Mouse (Mus musculus) layer of hippocampus, adult 18-20 months (tissue): ENCODE measurements at regions not wholly inside any gene's neighbourhood (a gene's known extent, or its start where the extent isn't known, plus 50 kb on each side); places are given as distances from the start of the nearest gene placed in this dataset.

Source experiments
- DNase-seq, 2 experiments: peaks; one replicate each; pipeline ENCODE4 v3.0.0; 2022; ENCODE audit warnings: low spot score in 2 of 2

GRCm38 (mm10) chr6:58752496-58752895, 78.8 kb upstream of the Herc3 start:
- no peak for DNase-seq

DNA sequence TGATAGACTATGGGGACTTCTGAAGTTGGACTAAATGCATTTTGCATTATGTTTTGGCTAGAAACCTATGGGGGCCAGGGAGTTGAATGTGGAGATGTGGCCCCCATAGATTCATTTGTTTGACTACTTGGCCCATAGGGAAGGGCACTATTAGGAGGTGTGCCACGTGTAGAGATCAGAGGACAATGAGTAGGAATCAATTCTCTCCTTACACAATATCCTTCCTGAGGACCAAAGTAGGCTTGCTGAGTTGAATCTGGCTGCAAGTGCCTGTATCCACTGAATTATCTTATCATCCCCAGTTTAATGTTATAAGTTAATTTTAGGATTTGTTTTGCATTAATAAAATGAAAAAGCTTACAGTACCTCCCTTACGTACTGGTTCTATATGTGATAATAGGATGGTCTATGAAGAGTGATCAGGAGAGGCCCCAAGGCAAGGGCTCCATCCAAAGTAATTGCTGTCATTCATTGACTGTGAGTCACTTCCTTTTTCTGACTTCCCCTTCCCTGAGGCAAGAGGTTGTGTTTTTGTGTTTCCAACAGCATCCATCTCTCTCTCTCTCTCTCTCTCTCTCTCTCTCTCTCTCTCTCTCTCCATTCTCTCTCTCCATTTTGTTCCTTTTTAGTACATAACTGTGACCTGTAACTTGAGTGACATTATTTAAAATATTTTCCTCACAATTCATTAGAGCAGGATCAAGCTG, 74.8 kb upstream of the Herc3 start:
- DNase-seq: no peak

- DNase-seq: no peak
Measured at GRCm38 (mm10) chr6:58757339-58757738, 73.9 kb upstream of the Herc3 start.

GRCm38 (mm10) chr6:58770654-58771218, 60.5 kb upstream of the Herc3 start:
- peak; percentile 40 to 76 for DNase-seq

DNA sequence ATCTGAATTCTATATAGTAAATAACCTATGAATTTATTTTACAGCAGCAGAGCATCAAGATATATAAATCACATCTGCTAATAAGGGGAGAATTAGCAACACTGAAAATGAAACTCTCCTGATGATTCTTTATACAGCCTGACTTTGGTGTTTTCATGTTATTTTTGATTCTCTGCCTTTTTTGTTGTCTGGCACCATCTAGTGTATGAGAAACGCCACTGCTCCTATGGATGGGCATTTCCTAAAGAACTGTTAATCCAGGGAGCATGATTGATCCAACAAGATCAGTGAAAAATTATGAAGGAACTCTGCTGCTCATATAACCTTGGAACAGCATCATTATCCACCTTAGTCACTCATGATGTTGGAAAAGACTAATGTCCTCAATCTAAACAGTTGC, 59.3 kb upstream of the Herc3 start:
- DNase-seq: peak; percentile 8 to 80
